Mouse (Mus musculus): ENCODE measurements around the gene Rad51b.

The Rad51b gene

GRCm38 (mm10) chr12:79535532-79536437 lies 238.7 kb downstream of the Rad51b start:
- DNase-seq: no peak

- no peak for DNase-seq
Measured at GRCm38 (mm10) chr12:79540176-79540575, 243.1 kb downstream of the Rad51b start.

- no peak for DNase-seq
Measured at GRCm38 (mm10) chr12:79541581-79541980, 244.5 kb downstream of the Rad51b start.

- DNase-seq: no peak
Measured at GRCm38 (mm10) chr12:79545063-79545462, 248.0 kb downstream of the Rad51b start.

- DNase-seq: no peak
Measured at GRCm38 (mm10) chr12:79547556-79547955, 250.5 kb downstream of the Rad51b start.

GRCm38 (mm10) chr12:79548607-79549330 lies 251.7 kb downstream of the Rad51b start:
- DNase-seq: no peak

- DNase-seq: no peak
Measured at GRCm38 (mm10) chr12:79550049-79550682, 253.1 kb downstream of the Rad51b start.

GRCm38 (mm10) chr12:79551274-79551673 lies 254.2 kb downstream of the Rad51b start:
- DNase-seq: no peak

- no peak for DNase-seq
Measured at GRCm38 (mm10) chr12:79553056-79553455, 256.0 kb downstream of the Rad51b start.

- no peak for DNase-seq
Measured at GRCm38 (mm10) chr12:79557904-79558303, 260.8 kb downstream of the Rad51b start.

GRCm38 (mm10) chr12:79558711-79559110 lies 261.6 kb downstream of the Rad51b start:
- no peak for DNase-seq

- DNase-seq: no peak
Measured at GRCm38 (mm10) chr12:79559410-79560015, 262.4 kb downstream of the Rad51b start.

GRCm38 (mm10) chr12:79560084-79560699 lies 263.1 kb downstream of the Rad51b start:
- no peak for DNase-seq

GRCm38 (mm10) chr12:79560893-79561292 lies 263.8 kb downstream of the Rad51b start:
- no peak for DNase-seq

GRCm38 (mm10) chr12:79574159-79575040 lies 277.3 kb downstream of the Rad51b start:
- no peak for DNase-seq

- DNase-seq: no peak
Measured at GRCm38 (mm10) chr12:79575041-79575541, 278.0 kb downstream of the Rad51b start.

GRCm38 (mm10) chr12:79577525-79577924 lies 280.4 kb downstream of the Rad51b start:
- no peak for DNase-seq

- no peak for DNase-seq
Measured at GRCm38 (mm10) chr12:79579018-79579585, 282.0 kb downstream of the Rad51b start.

- DNase-seq: no peak
Measured at GRCm38 (mm10) chr12:79579837-79580236, 282.8 kb downstream of the Rad51b start.

GRCm38 (mm10) chr12:79584556-79585307 lies 287.6 kb downstream of the Rad51b start:
- DNase-seq: no peak

Data from cerebellum, adult 11-12 months (tissue).